Mouse (Mus musculus) spleen, adult 18-20 months (tissue): ENCODE results near the gene Gcm1.
"Not testable (repeated sequence)": the region's sequence is repeated elsewhere in the genome, so short reads cannot be mapped to it uniquely, and the experiment has no call there.

Experiments
- DNase-seq, 2 experiments: peaks; one replicate each; pipeline ENCODE4 v3.0.0; 2022; ENCODE audit warnings: mixed read lengths in 2 of 2

The Gcm1 gene

DNA sequence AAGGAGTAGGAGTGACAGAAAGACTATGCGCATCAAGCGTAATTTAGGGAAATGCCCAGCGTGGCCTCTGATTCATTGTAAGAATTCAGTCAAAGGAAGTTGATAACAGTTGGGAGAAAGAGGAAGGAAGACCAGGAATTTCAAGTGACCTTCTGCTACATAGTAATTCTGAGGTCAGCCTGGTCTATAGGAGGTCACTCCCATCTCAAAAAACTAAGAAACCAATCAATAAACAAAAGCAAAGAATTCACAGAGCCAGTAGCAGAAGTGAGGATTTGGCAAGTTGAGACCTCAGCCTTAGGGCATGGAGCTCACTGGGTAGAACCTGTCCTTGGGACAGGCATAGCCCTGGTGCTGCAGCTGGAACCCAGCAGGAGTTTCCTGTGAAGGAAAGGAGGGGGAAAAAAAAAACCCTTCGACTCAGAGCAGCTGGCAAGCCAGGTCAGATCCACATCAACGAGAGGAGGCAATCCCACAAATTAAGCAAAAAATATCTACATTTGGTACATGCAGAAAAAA lies 1.2 kb upstream of the Gcm1 start:
- no peak for DNase-seq

DNA sequence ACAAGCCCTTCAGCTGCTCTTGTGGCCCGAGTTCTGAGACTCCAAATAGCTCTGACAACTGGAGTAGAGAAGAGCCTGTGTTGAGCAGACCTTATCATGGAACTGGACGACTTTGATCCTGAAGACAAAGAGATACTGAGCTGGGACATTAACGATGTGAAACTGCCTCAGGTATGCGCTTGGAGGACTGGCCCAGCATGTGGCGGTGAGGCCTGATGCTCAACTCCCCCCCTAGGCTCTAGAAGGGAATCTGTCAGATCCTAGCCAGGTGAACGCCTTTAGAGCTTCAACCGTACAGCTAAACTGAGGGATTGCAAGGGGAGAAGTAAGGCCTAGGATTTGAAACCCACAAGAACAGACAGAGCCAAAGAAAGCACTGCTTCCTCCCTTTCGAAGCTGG lies 2.1 kb downstream of the Gcm1 start:
- no peak for DNase-seq

DNA sequence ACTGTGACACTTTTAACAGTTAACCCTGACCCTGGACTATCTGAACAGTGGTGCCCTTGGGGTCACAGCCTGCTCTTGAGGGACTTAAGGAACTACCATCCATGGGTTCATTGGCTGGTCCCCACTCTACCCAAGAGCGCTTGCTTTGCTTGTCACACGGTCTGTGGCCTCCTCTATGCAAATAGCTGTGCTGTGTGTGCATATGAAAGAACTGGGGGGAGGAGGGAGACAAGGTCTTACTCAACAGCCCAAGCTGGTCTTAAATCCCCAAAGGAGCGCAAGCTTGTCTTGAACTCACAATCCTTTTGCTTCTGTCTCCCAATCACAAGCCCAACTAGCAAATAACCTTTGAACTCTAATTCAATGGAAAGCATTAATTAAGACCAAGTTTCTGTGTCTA lies 2.6 kb downstream of the Gcm1 start:
- DNase-seq, result no peak

DNA sequence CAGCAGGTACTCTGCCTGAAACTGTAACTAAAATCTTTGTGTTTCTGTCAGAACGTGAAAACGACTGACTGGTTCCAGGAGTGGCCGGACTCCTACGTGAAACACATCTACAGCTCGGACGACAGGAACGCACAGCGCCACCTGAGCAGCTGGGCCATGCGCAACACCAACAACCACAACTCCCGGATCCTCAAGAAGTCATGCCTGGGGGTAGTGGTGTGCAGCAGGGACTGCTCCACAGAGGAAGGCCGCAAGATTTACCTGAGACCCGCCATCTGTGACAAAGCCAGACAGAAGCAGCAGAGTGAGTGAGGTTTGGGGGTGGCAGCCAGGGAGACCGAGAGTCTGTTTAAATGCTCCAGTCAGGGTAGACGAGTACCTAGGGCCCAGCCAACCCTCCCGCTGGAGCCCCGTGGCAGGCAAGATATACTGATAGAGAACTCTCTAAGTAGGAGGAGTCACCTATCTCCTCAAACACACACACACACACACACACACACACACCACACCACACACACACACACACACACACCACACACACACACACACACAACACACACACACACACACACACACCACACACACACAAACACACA lies 7.9 kb downstream of the Gcm1 start:
- DNase-seq, result no peak

DNA sequence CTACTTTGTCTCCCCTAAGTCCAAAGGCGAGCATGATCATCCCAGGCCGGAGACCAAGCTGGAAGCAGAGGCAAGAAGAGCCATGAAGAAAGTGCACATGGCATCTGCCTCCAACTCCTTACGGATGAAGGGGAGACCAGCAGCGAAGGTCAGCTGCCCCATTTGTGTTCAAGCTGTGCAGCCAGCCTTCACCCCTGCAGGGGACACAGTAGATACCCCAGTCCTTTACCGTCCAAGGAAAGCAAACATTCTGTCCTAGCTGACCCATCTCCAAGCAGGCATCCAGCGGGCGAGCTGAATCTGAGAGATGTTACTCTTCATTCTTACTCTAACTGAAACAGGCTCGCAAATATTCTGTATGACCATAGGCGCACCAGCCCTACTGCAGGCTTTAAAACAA lies 10.7 kb downstream of the Gcm1 start:
- DNase-seq, result no peak

DNA sequence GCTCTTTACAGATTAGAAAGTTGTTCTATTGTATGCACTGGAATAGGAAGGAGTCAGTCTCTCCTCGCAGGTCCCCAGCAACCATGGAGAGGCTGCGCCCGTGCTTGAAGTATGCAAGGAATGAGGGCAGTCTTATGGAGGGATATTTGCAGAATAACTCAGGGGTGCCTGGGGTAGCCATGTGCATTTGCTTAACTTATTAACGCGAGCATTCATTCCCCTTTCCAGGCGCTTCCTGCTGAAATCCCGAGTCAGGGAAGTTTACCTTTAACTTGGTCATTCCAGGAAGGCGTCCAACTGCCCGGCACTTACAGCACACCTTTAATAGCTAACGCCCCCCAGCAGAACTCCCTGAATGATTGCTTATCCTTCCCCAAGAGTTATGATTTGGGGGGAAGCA lies 12.4 kb downstream of the Gcm1 start:
- no peak for DNase-seq

DNA sequence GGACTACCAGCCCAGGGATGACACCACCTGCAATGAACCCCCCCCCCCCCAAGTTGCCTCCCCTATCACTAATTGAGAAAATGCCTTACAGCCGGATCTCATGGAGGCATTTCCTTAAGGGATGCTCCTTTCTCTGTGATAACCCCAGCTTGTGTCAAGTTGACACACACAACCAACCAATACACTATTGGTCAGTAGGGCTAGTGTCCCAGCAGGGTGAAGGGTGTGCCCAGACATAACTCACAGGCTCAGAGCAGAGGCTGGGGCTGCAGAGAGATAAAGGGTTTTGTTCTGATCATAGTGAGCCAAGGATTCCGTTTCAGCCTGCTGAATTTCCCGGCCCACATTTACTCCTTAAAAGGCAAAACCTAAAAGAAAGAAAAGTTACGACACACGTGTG lies 18.8 kb downstream of the Gcm1 start:
- no peak for DNase-seq

DNA sequence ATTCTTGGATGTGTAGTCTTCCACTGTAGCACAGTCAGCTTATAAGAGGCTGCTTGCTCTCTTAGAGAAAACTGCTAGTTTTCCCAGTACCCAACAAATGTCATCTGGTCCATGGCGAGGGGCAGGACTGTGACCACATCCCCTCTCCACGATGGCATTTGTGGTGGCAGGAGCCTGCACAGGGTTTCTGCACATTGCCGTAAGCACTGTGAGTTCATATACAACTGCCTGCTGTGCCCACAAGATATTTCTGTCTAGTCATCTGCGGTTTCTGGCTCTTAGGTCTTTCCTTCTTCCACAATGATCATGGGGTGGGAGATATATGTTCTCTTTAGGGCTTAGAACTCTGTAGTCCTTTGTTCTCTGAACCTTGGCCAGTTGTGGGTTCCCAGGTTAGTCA lies 19.9 kb downstream of the Gcm1 start:
- DNase-seq, result no peak

DNA sequence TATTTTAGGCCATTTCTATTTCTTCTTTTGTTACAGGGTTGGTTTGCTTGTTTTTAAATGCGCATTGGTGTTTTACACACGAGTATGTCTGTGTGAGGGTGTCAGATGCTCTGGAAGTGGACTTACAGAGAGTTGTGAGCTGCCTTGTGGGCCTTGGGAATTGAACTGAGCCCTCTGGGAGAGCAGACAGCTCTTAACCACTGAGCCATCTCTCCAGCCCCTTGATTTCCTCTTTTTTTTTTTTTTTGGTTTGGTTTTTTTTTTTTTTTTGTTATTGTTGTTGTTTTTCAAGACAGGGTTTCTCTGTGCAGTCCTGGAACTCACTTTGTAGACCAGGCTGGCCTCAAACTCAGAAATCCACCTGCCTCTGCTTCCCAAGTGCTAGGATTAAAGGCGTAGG lies 21.6 kb downstream of the Gcm1 start:
- DNase-seq, result not testable (repeated sequence)

DNA sequence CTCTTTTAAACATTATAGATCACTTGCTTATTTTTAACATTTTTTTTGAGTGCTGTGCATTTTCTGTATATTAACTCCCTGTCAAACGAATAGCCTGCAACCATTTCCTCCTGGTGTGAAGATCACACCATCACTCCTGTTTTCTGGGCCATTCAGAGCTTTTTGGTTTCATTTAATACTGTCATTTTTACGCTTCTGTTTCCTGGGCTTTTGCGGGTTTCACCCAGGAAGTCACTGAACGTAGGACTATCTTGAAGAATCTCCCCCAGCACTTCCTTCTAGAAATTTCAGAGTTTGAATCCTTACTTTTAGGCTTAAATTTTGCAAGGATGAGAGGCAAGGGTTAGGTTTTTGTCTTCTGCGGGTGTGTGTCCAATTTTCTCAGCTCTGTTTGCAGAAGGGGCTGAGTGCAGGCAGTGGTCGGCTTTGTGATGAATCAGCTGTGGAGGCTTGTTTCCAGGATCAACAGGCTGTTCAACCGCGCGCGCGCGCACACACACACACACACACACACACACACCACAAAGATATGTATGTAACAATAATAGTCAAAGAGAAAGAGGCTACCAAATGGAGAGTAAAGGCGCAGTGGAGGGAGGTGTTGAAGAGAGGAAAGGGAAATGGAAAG lies 22.1 kb downstream of the Gcm1 start:
- DNase-seq, result no peak

DNA sequence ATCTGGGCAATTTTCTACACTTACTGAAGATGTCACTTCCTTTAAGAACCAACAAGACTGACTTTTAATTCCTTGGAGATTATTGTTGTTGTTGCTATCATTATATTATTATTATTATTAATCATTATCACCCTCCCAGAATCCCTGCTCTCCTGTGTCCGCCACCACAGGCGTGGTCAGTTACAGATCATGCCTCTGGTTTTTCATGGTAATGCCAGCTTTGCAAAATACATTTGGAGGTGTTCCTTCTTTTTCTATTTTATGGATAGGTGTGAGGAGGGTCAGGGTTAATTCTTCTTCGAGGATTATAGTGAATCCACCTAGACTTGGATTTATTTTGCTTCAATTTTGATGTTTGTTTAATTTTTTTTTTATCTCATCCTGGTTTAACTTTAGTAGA lies 23.5 kb downstream of the Gcm1 start:
- DNase-seq, result no peak

DNA sequence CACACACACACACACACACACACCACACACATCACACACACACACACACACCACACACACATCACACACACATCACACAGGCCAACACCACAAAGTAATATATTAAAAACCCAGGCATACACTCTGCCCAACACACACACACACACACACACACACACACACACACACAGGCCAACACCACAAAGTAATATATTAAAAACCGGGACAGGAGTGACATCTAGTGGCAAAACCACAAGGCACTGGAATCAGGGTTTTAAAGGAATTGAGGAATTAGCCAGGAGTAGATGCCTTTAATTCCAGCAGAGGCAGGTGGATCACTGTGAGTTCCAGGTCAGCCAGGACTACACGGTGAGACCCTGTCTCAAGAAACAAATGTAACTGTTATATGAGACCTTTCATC lies 26.5 kb downstream of the Gcm1 start:
- no peak for DNase-seq

DNA sequence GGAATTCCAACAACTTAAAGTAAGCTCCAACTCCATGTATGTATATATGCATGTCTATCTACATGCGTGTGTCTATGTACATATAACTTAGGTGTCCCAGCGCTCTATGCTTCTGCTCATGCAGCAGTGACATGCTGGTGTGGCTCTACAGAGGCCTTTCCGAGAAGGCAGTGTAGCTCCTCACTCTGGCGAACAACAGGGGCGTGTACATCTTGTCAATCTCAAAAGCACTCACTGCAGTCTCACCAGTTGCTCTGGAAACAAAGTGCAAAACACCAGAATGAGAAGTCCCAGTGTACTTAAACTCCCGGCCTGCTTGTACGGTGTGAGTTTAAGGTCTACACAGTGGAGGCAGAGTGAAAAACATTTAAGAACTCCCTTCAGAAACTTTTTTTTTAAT lies 30.1 kb downstream of the Gcm1 start:
- no peak for DNase-seq

DNA sequence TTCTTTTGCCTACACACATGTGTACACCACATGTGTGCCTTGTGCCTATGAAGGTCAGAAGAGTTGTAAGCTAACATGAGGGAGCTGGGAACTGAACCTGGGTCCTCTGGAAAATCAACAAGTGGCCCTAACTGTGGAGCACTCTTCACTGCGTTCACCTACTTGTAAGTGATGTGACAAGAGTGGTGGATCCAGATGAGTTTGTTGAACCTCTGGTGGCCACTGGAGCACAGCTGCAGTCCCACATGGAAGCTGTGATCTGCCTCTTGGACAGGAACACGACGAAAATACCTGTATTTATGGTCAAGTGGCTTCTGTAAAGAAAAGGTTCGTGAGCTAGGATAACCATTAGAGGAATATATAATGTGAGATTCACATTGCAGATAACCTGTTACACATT lies 32.6 kb downstream of the Gcm1 start:
- no peak for DNase-seq

DNA sequence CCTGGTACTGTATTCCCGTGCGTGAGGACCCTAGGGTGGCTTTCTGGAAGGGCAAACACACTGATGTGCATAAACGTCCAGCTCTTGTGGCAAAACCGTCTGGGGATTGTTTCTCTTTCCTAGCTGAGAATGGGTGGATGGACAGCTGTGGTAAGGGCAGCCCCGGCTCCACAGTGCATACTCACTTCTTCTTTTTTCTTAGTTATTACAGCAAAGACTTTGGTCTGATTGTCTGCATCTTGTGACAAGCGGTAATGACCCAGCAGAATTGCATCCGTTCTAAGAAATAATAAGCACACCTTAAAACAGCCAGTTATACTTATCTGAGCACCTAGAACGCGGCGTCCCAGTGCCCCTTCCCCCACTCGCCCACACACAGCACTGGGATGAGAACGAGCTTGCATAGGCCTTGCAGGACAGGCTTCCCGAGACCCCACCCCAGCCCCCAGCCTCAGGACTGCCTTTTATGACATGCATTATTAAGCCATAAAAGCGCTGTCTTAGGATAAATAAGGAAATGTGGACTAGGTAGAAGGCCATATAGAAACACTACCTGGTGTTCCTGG lies 34.1 kb downstream of the Gcm1 start:
- DNase-seq, result no peak

DNA sequence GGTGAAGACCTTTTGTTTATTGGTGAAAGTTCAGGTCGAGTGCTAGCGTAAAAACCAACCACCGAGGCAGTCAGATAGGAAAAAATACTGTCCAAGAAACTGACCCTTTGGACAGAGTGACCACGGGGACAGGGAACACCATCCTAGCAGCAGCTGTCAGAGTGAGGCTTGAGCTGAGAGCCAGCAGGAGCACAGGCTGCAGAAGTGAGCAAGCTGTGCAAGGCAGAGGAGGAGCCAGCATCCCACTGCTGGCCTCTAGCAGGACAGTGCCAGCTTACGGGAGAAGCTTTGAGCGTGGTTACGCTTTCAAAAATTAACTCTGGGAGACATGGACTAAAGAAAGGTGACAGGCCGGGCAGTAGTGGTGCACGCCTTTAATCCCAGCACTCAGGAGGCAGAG lies 36.0 kb downstream of the Gcm1 start:
- no peak for DNase-seq

DNA sequence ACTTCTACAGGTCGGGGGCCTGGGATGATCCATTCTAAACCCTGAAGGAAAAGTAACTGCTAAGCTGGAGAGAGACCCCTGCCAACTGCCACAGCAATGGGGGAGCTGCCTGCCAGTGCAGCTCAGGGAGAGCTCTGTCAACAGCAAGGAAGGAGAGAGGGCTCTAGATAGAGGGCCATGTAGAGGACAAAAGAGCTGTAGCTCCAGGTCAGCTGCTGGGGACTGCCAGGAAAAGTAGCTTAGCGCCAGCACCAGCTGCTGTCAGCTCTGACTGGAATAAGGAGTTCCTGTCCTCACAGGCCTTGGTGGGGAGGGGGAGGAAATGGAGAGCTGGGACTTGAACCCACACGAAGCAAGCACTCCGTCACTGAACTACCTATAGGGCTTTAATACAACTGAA lies 36.8 kb downstream of the Gcm1 start:
- no peak for DNase-seq

DNA sequence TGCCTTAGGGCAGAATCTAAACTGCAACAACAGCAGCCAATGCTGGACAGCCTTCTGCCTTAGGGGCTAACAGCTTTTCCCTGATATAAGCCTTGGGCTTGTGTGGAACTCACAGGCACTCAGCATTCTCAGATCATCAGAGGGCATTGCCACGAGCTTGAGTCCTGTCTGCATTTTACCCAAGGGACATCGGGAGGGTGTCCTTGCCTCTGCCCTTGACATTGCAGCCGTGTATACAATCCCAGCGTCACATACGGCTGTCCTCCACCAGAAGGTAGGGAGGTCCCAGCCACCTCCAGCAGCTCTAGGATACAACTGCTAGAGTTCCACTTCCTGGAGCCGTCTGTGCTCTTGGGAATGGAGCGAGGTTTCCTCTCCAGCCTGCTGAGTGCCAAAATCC lies 37.2 kb downstream of the Gcm1 start:
- no peak for DNase-seq

DNA sequence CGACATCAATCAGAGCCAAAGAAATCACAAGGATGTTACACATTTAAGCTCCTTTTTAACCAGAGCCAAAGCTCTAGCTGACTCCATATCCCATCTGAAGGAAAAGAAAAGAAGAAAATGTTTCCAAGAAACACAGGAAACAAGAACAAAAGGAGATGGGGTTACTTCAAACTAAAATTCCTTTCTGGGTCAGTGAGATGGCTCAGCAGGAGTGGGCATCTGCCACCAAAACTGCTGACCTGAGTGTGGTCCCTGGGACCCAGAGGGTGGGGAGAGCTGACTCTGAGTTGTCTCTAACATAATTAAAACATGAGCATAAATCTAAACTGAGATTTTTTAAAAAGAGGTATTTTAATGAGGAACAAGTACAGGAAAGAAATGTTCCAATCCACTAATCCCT lies 38.2 kb downstream of the Gcm1 start:
- DNase-seq, result no peak

DNA sequence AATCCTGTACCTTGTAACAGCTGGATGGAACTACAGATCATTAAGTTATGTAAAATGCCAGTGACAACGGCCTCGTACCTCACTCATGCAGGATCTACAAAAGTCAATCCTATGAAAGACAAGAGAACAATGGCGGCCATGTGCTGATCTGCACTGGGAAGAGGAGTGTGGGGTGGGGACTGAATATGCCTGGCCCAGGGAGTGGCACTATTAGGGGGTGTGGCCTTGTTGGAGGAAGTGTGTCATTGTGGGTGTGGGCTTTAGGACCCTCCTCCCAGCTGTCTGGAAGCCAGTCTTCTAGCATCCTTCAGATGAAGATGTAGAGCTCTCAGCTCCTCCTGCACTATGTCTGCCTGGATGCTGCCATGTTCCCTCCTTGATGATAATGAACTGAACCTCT lies 38.9 kb downstream of the Gcm1 start:
- DNase-seq, result no peak

DNA sequence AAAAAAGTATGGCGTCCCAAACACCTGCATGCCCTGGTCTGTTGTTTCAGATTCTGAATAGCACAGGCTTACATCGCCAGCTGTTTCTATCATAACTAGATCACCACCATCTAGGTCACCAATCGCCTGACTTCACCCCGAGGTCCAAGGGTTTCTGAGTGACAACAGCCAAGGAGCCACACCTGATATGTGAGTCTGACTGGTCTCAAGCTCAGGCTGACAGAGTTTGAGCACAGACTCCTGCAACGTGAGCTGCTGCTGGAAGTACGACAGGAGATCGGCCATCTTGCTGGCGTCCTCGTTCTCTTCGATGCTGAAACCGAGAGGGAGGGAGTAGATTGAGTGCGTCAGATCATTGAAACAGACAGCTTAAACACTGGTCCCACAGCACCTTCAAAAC lies 44.0 kb downstream of the Gcm1 start:
- DNase-seq, result no peak

DNA sequence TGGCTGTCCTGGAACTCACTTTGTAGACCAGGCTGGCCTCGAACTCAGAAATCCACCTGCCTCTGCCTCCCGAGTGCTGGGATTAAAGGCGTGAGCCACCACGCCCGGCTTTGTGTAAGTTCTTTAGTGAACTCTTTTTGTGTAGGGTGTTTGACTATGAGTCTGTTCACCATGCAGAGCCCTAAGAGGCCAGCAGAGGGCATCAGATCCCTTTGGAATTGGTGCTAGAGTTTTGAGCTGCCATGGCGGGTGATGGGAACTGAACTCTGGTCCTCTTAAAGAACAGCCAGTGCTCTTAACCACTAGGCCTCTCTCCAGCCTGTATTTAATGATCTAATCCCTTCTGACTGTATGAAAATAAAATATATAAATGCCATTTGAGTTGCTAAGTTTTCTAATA lies 44.7 kb downstream of the Gcm1 start:
- no peak for DNase-seq

DNA sequence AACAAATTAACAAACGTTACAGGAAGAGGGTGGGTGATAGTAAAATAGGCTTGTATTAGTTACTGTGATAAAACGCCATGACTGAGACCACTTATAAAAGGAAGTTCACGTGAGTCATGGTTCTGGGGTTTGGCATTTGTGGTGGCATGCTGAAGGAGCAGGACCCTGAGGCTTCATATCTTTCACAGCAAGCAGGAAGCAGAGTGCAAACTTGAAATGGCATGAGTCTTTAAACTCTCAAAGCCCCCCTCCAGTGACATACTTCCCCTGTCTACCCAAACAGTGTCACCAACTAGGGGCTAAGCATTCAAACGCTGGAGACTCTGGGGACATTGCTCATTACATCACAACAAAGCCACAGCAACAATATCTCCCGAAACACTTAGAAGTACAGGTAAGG lies 49.2 kb downstream of the Gcm1 start:
- DNase-seq, result no peak

DNA sequence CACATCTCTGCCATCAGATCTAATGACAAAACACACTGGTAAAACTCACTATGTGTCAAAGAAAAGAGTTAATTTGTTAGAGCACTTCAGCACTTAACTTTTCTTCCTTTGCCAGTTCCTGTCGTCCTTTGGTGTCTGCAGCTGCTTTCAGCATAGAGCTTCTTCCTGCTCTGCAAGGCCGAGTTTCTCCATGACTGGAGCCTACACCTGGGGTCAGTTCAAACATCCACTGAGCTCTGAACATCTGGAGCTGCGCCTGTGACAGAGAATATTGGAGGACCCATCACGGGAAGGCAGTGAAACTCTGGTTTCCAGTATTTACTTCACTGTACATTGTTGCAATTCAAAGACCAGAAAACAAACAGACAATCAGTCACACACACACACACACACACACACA lies 49.7 kb downstream of the Gcm1 start:
- DNase-seq, result no peak
